In genomic region chr10:81457624-81458023, GRCm38 (mm10) we compare ENCODE assay signal across 24 mouse cellular contexts. TPM values are rescaled to one million over a fixed set of nuclear protein-coding genes. Genes with fewer than 3 reads are reported as not detected.
A peak's percentile ranks its signal among the peaks of the same experiment; 100 is the strongest.
DNase-seq lines count a peak whose midpoint lies in the region; ATAC-seq and TF ChIP-seq lines count a peak whose summit lies in the region.
"Had no signal": no experiment of that assay in that cellular context is flagged by ENCODE, and none has a peak within 500 bp of the region (broad histone marks: within the 10 kb centered on the region; RNA-seq: fewer than 3 reads in every experiment).

No protein-coding gene starts in this region.

- no peak for TF ChIP-seq CTCF in left cerebral cortex, adult 2 months (IDR thresholded peaks at IDR 0.05)

- peak; percentile 6 to 11 for DNase-seq in frontal cortex, postnatal 14 days (ENCODE audit: low spot score in 2 of 2)
- DNase-seq in left cerebral cortex, adult 2 months (ENCODE audit: extremely low spot score in 1 of 2, low spot score in 2 of 2), result peak; percentile 13
- DNase-seq in left cerebral cortex, postnatal 4 days, result no peak
- DNase-seq in thymus, postnatal 4 days, result peak; percentile 6
- no peak for DNase-seq in thymus, postnatal 36 days
- DNase-seq in testis, postnatal 10 days (ENCODE audit: low spot score), result peak; percentile 38
- DNase-seq in natural killer cell, adult 2 months (ENCODE audit: low spot score in 2 of 2), result no peak
- DNase-seq: adrenal gland, postnatal 25 days; cerebellum, adult 9-10 months; gastrocnemius, adult 2 months; kidney, postnatal 36 days; lung, embryonic 14.5 days; thymus, postnatal 14 days had no signal

- intact Hi-C loops in left cerebral cortex, adult 2 months (cut with DNase I), result no loop called here
- intact Hi-C loops in left cerebral cortex, postnatal 4 days (cut with DNase I), result loop anchor here (10.0 kb wide), 1 partner anchor 173 kb away; no protein-coding TSS in a partner anchor

- ATAC-seq in frontal cortex, adult (ENCODE audit: low TSS enrichment), result no peak
- ATAC-seq: CD4-positive, CD25-positive, alpha-beta regulatory T cell, adult 4 months; midbrain, embryonic 16.5 days had no signal

- H3K27ac ChIP-seq in left cerebral cortex, adult 2 months, result no peak overlapping the region
- H3K27ac ChIP-seq: embryonic facial prominence, embryonic 15.5 days; gastrocnemius, adult 2 months; heart, embryonic 10.5 days; hindbrain, embryonic 12.5 days; kidney, embryonic 15.5 days; liver, embryonic 14.5 days; neural tube, embryonic 15.5 days had no signal

- no peak overlapping the region for H3K4me3 ChIP-seq in left cerebral cortex, adult 2 months
- H3K4me3 ChIP-seq: embryonic facial prominence, embryonic 15.5 days; gastrocnemius, adult 2 months; heart, embryonic 10.5 days; hindbrain, embryonic 12.5 days; kidney, embryonic 15.5 days; neural tube, embryonic 15.5 days had no signal

RNA-seq across cellular contexts. Expression of gene Nfic, which starts 2.2 kb away (rescaled TPM):
- 10 to 100 TPM; 93.4 to 94.9 TPM for total RNA-seq in left cerebral cortex, adult 2 months (2021)
- total RNA-seq in left cerebral cortex, postnatal 4 days (2021), result 10 to 100 TPM; 29.5 to 31.1 TPM

RNA-seq across cellular contexts. Expression of gene Celf5, which starts 24.9 kb away (rescaled TPM):
- 100 to 1,000 TPM; 284 to 288 TPM for total RNA-seq in left cerebral cortex, adult 2 months (2021)
- 100 to 1,000 TPM; 303 to 316 TPM for total RNA-seq in left cerebral cortex, postnatal 4 days (2021)
- total RNA-seq: granulocyte monocyte progenitor cell, adult 5-6 weeks; megakaryocyte, adult 5-6 weeks had no signal

RNA-seq across cellular contexts. Expression of gene Ncln, which starts 38.6 kb away (rescaled TPM):
- total RNA-seq in left cerebral cortex, adult 2 months (2021), result 10 to 100 TPM; 78.3 to 80.8 TPM
- total RNA-seq in left cerebral cortex, postnatal 4 days (2021), result 100 to 1,000 TPM; 104 to 105 TPM

RNA-seq across cellular contexts. Expression of gene S1pr4, which starts 42.3 kb away (rescaled TPM):
- under 1 TPM; 0.56 to 0.70 TPM for total RNA-seq in left cerebral cortex, adult 2 months (2021)
- under 1 TPM; 0.14 to 0.66 TPM for total RNA-seq in left cerebral cortex, postnatal 4 days (2021)

Comparison
In these comparisons a context has a peak if more than half of its experiments do, and no peak if none do; other contexts are left out.
1. DNase-seq: peak in frontal cortex, postnatal 14 days (2 of 2), left cerebral cortex, adult 2 months (2 of 2), thymus, postnatal 4 days (single experiment) and testis, postnatal 10 days (single experiment); none in left cerebral cortex, postnatal 4 days (single experiment), thymus, postnatal 36 days (0 of 2) and natural killer cell, adult 2 months (0 of 2).